Mouse (Mus musculus): ENCODE measurements around the gene Spats2. TPM values are rescaled to one million over a fixed set of nuclear protein-coding genes. Genes with fewer than 3 reads are reported as not detected.
"Not testable (repeated sequence)": the region's sequence is repeated elsewhere in the genome, so short reads cannot be mapped to it uniquely, and the experiment has no call there.

Gene Spats2
- polyA plus RNA-seq, 1 experiment from 2014 or later, result 59.5 TPM

DNA sequence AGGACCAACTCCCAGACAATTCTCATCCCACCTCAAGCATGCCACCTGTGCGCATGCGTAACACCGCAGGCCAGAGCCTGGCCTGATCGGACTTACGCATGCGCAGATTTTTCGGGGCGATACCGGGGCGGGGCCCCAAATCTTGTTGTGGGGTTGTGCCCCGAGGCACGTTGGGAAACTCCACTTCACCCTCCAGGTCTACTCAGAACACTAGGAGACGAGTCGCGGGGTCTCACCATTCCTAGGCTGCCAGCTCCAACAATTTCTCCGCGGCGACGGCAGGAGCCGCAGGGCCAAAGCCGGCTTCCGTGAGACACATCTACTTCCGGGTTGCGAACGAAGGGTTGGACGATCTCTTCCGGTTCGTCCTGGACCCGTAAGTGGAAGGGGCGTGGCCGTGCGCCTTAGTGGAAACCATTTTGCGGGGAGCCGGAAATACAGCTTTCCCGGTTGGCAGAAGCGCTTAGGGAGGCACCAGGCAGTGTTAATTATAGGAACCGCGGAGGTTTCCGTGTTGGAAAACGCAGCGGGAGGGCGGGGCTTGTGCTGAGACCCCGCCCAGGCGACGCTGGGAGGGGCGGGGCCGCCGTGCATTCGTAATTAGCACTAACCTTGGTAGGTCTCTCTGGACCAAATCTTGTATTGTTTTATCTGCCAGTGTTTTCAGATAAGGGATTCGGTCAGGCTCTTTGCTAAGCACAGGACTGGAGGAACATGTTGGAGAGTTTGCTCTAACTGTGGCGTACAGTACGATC is 126.1 kb downstream of the Spats2 start, which contains the start of gene Mcrs1:
TSS of gene Mcrs1 (minus strand) at position 336 of the 755 bp plus-strand sequence.
- WGBS, result under 1% methylated on average over 52 of the region's 52 CpGs

DNA sequence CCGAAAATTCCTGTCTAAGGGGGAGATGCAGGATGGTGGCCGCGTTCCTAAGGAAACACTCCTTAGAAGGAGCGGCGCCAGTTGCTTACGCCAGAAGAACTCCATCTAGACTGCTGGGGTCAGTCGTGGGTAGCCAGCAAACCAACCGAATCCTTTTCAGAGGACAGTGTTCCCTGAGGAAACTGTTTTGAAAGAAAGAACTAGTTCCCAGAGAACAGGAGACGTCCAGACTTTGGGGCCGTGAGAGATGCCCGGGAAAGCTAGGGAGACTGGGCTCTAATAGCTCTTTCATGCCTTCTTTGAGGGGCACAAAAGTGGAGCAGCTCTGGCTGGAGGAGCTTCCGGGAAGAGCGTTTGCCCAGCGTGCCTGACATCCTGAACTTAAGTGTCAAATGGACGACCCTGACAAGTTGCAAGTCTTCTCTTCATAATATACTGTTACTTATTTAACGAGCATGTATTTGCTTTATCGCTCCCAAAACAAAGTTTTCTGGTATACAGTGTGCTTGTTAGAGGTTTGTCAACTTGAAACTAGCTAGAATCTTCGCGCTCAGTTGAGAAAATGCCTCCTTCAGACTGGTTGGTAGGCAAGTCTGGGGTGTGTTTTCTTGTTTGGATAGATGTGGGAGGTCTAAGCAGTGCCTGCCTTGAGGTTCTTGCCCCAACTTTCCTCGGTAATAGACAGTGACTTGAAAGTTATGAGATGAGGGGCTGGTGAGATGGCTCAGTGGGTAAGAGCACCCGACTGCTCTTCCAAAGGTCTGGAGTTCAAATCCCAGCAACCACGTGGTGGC is 126.9 kb downstream of the Spats2 start:
- Histone ChIP-seq H3K4me2 (replicated peaks; ENCODE audit: low read depth, low read length) (peak overlapping the region; percentile 59), H3K9me3 (ENCODE audit: control insufficient read depth, low read length) (no peaks in the 10 kb centered on the region), H3K27me3 (ENCODE audit: control insufficient read depth, insufficient read depth, low read length) (no peaks in the 10 kb centered on the region), H3K4me3 (ENCODE audit: low read depth, low read length) (peak overlapping the region; percentile 62), H3K9ac (ENCODE audit: low read depth, low read length) (peak overlapping the region; percentile 29), H3K27ac (ENCODE audit: low read depth, low read length) (peak overlapping the region; percentile 88), H3K4me1 (replicated peaks; ENCODE audit: control insufficient read depth, insufficient read depth, low read length) (no peaks in the 10 kb centered on the region; the same call in 1 of the 2 replicates), H3K36me3 (ENCODE audit: control insufficient read depth, insufficient read depth, low read length) (0 out of 2 replicates have a peak, but pooled peaks cover 2% of the 10 kb centered on the region)
- peak; percentile 48 for ATAC-seq (ENCODE audit: low FRiP score)
- 6% methylated on average over 22 of the region's 22 CpGs for WGBS
- no peak for DNase-seq (ENCODE audit: low spot score)

More for the DNA sequence above, 126.1 kb downstream of the Spats2 start, which contains the start of gene Mcrs1:
- Histone ChIP-seq H3K4me3 (ENCODE audit: low read depth, low read length) (peak within 1 kb of the TSS; percentile 62), H3K36me3 (ENCODE audit: control insufficient read depth, insufficient read depth, low read length) (0 out of 2 replicates have a peak, but pooled peaks cover 2% of the 10 kb centered on the region), H3K4me2 (replicated peaks; ENCODE audit: low read depth, low read length) (peak within 1 kb of the TSS; percentile 59), H3K9ac (ENCODE audit: low read depth, low read length) (peak within 1 kb of the TSS; percentile 69), H3K27me3 (ENCODE audit: control insufficient read depth, insufficient read depth, low read length) (no peaks in the 10 kb centered on the region), H3K4me1 (replicated peaks; ENCODE audit: control insufficient read depth, insufficient read depth, low read length) (no peaks in the 10 kb centered on the region; the same call in 1 of the 2 replicates), H3K9me3 (ENCODE audit: control insufficient read depth, low read length) (no peaks in the 10 kb centered on the region), H3K27ac (ENCODE audit: low read depth, low read length) (peak within 1 kb of the TSS; percentile 88)
- ATAC-seq (ENCODE audit: low FRiP score) (peak; percentile 93), DNase-seq (ENCODE audit: low spot score) (peak; percentile 99)

DNA sequence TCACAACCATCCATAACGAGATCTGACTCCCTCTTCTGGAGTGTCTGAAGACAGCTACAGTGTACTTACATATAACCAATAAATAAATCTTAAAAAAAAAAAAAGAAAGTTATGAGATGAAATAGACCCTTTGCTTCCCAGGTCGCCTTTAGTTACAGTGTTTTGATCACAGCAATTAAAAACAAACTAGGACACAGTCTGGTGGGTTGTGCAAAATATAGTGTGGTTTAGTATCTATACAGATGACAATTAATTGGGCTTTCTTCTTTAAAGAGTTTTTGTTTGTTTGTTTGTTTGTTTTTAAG is 127.4 kb downstream of the Spats2 start:
- not testable (repeated sequence) for H3K4me2 ChIP-seq (replicated peaks; ENCODE audit: low read depth, low read length); H3K4me1 ChIP-seq (replicated peaks; ENCODE audit: control insufficient read depth, insufficient read depth, low read length); H3K27ac ChIP-seq (ENCODE audit: low read depth, low read length); H3K36me3 ChIP-seq (ENCODE audit: control insufficient read depth, insufficient read depth, low read length); ATAC-seq (ENCODE audit: low FRiP score); H3K27me3 ChIP-seq (ENCODE audit: control insufficient read depth, insufficient read depth, low read length); H3K9ac ChIP-seq (ENCODE audit: low read depth, low read length); H3K4me3 ChIP-seq (ENCODE audit: low read depth, low read length); H3K9me3 ChIP-seq (ENCODE audit: control insufficient read depth, low read length); DNase-seq (ENCODE audit: low spot score)
- 50% methylated on average over 2 of the region's 2 CpGs for WGBS

DNA sequence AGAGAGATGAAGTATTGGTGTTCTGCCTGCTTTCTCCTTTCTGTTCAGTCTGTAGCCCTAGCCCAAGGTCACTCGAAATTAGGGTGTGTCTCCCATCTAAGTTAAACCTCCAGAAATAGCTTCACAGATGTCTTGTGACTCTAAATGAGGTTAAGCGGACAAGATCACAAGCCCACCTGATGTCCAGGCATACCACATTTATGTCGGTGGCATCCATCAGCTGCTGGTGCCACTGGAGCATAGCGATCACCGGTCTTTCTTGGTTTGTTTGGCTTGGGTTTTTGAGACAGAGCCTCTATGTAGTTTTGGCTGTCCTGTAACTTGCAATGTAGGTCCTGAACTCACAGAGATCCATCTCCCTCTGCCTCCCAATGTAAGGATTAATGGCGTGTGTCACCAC is 128.1 kb downstream of the Spats2 start:
- WGBS, result 96% methylated on average over 6 of the region's 6 CpGs
- Histone ChIP-seq H3K9me3 (ENCODE audit: control insufficient read depth, low read length) (no peaks in the 10 kb centered on the region), H3K9ac (ENCODE audit: low read depth, low read length) (no peak overlapping the region), H3K27me3 (ENCODE audit: control insufficient read depth, insufficient read depth, low read length) (no peaks in the 10 kb centered on the region), H3K36me3 (ENCODE audit: control insufficient read depth, insufficient read depth, low read length) (no peaks in the 10 kb centered on the region), H3K4me3 (ENCODE audit: low read depth, low read length) (no peak overlapping the region), H3K4me2 (replicated peaks; ENCODE audit: low read depth, low read length) (no peak overlapping the region), H3K27ac (ENCODE audit: low read depth, low read length) (no peak overlapping the region), H3K4me1 (replicated peaks; ENCODE audit: control insufficient read depth, insufficient read depth, low read length) (no peaks in the 10 kb centered on the region; the same call in 1 of the 2 replicates)
- DNase-seq (ENCODE audit: low spot score), result no peak
- no peak for ATAC-seq (ENCODE audit: low FRiP score)

DNA sequence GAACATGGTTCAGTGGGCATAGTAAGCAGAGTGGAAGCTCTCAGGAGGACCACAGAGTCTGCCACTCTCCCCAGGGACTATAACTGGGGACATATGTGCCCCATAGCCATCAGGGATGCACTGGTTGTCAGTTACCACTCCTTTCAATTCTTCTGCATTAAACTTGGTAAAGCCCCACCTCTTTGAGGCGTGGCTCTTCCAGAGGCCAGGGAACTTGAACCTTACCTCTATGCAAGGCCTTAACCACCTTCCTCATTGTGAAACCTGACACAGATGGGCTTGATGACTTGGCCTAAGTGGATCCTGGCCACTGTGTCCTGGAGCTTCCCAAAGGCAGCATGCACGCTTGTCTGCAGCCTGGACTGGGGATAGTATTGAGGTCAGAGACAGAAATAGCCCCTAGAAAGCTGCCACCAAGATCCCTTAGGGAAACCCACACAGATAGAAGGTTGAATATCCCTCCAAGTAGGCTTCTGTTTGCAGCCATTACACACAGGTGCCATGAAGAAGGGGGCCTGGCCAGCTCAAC is 128.8 kb downstream of the Spats2 start:
- DNase-seq (ENCODE audit: low spot score) (no peak), ATAC-seq (ENCODE audit: low FRiP score) (no peak)
- H3K9me3 ChIP-seq (ENCODE audit: control insufficient read depth, low read length), result no peaks in the 10 kb centered on the region
- H3K4me3 ChIP-seq (ENCODE audit: low read depth, low read length), result no peak overlapping the region
- no peak overlapping the region for H3K9ac ChIP-seq (ENCODE audit: low read depth, low read length)
- H3K36me3 ChIP-seq (ENCODE audit: control insufficient read depth, insufficient read depth, low read length), result no peaks in the 10 kb centered on the region
- H3K4me1 ChIP-seq (replicated peaks; ENCODE audit: control insufficient read depth, insufficient read depth, low read length), result no peaks in the 10 kb centered on the region; the same call in 1 of the 2 replicates
- H3K27ac ChIP-seq (ENCODE audit: low read depth, low read length), result no peak overlapping the region
- H3K27me3 ChIP-seq (ENCODE audit: control insufficient read depth, insufficient read depth, low read length), result no peaks in the 10 kb centered on the region
- no peak overlapping the region for H3K4me2 ChIP-seq (replicated peaks; ENCODE audit: low read depth, low read length)
- 87% methylated on average over 2 of the region's 2 CpGs for WGBS

DNA sequence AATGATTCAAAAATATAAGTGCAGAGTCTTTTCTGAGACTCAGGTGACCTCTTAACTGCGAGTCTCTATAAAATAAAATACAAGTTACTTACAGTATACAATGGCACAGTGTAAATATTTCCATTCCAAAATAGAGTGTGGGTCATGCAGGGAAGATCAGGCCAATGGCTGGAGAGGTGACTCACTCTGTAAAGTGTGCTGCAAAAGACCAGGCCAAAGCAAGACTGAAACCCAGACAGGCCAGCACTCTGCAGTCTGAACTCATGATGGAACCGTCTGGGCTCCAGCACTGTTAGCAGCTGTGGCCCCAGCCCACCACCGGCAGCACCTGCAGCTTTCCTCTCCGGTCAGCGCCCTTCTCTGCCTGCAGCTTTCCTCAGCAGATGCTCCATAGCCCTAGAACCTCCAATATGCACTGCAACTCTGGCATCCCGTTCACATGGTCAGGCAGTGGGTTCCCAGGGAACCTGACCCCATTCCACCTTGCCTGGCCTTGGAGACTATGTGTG is 129.6 kb downstream of the Spats2 start:
- Histone ChIP-seq H3K4me3 (ENCODE audit: low read depth, low read length) (no peak overlapping the region), H3K36me3 (ENCODE audit: control insufficient read depth, insufficient read depth, low read length) (no peaks in the 10 kb centered on the region), H3K27ac (ENCODE audit: low read depth, low read length) (no peak overlapping the region), H3K4me1 (replicated peaks; ENCODE audit: control insufficient read depth, insufficient read depth, low read length) (no peaks in the 10 kb centered on the region; the same call in 1 of the 2 replicates), H3K9me3 (ENCODE audit: control insufficient read depth, low read length) (no peaks in the 10 kb centered on the region), H3K4me2 (replicated peaks; ENCODE audit: low read depth, low read length) (no peak overlapping the region), H3K9ac (ENCODE audit: low read depth, low read length) (no peak overlapping the region), H3K27me3 (ENCODE audit: control insufficient read depth, insufficient read depth, low read length) (no peaks in the 10 kb centered on the region)
- ATAC-seq (ENCODE audit: low FRiP score) (no peak), DNase-seq (ENCODE audit: low spot score) (no peak)
- whole genome bisulfite sequencing, result 89% methylated on average over 6 of the region's 6 CpGs

DNA sequence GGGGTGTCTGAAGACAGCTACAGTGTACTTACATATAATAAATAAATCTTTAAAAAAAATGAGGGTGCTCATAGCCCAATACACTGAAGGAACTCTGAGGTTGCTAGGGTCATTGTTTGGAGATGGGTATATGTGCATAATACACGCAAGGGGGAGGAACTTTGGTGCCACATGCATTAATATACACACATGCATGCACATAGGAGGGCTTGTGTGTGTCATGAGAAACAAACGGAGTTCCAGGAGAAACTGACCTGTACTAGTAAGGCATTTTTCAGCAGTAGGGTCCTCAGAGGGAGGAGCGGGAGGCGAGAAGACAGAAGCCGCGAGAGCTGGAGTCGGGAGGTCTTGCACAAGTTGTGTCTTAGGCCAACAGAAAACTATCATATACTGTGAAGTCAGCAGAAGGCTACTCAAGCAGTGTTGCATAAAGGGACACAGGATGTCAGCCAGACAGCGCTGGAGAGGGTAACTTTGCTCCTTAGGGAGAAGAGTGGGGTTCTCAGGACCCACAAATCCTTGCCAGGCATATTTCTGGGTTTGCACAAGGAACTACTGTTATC is 133.5 kb downstream of the Spats2 start:
- ATAC-seq (ENCODE audit: low FRiP score) (peak; percentile 4; the same call in 1 of the 2 replicates), DNase-seq (ENCODE audit: low spot score) (no peak)
- H3K4me3 ChIP-seq (ENCODE audit: low read depth, low read length), result no peak overlapping the region
- no peaks in the 10 kb centered on the region for H3K9me3 ChIP-seq (ENCODE audit: control insufficient read depth, low read length)
- H3K27ac ChIP-seq (ENCODE audit: low read depth, low read length), result no peak overlapping the region
- H3K36me3 ChIP-seq (ENCODE audit: control insufficient read depth, insufficient read depth, low read length), result no peaks in the 10 kb centered on the region
- WGBS, result 63% methylated on average over 8 of the region's 8 CpGs
- no peak overlapping the region for H3K9ac ChIP-seq (ENCODE audit: low read depth, low read length)
- no peaks in the 10 kb centered on the region for H3K4me1 ChIP-seq (replicated peaks; ENCODE audit: control insufficient read depth, insufficient read depth, low read length)
- no peaks in the 10 kb centered on the region for H3K27me3 ChIP-seq (ENCODE audit: control insufficient read depth, insufficient read depth, low read length)
- H3K4me2 ChIP-seq (replicated peaks; ENCODE audit: low read depth, low read length), result peak overlapping the region; percentile 5; the same call in 1 of the 2 replicates

DNA sequence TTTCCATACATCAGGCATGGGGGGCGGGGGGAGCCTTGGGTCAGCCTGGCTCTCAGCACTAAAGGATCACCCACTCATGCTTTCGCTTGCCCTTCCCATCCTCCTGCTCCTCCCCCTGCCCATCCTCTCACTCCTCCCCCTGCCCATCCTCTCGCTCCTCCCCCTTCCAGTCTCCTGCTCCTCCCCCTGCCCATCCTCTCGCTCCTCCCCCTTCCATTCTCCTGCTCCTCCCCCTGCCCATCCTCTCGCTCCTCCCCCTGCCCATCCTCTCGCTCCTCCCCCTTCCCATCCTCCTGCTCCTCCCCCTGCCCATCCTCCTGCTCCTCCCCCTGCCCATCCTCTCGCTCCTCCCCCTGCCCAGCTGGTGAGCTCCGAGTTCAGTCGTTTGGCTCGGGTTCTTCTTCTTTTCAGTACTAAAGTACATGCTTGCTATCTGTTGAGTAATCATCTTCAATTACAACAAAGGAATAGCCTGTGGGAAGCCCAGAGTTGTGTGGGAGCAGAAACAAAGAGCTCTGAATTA is 134.1 kb downstream of the Spats2 start:
- H3K27me3 ChIP-seq (ENCODE audit: control insufficient read depth, insufficient read depth, low read length), result no peaks in the 10 kb centered on the region
- H3K9me3 ChIP-seq (ENCODE audit: control insufficient read depth, low read length), result no peaks in the 10 kb centered on the region
- no peak overlapping the region for H3K27ac ChIP-seq (ENCODE audit: low read depth, low read length)
- H3K9ac ChIP-seq (ENCODE audit: low read depth, low read length), result no peak overlapping the region
- 0% methylated on average over 7 of the region's 10 CpGs for WGBS
- H3K36me3 ChIP-seq (ENCODE audit: control insufficient read depth, insufficient read depth, low read length), result no peaks in the 10 kb centered on the region
- peak overlapping the region; percentile 19 for H3K4me2 ChIP-seq (replicated peaks; ENCODE audit: low read depth, low read length)
- H3K4me3 ChIP-seq (ENCODE audit: low read depth, low read length), result no peak overlapping the region
- peak; percentile 69 for DNase-seq (ENCODE audit: low spot score)
- ATAC-seq (ENCODE audit: low FRiP score), result peak; percentile 40
- no peaks in the 10 kb centered on the region for H3K4me1 ChIP-seq (replicated peaks; ENCODE audit: control insufficient read depth, insufficient read depth, low read length)

Data from hindbrain, embryonic 11.5 days (tissue).